Mouse (Mus musculus) G1E-ER4 (cell line): ENCODE data around the gene Sergef. TPM values are rescaled to one million over a fixed set of nuclear protein-coding genes. Genes with fewer than 3 reads are reported as not detected.

Source experiments
- GATA1 ChIP-seq: IDR thresholded peaks from one replicate; pipeline ENCODE4 v1.8.0; 2012; ENCODE audit warnings: low read length, inconsistent platforms
- polyA plus RNA-seq: library from polyadenylated mRNA; stranded (reverse); fragments of >175 nt; gene quantifications from 2 replicates; pipeline ENCODE4 v1.2.3, GENCODE M21; 2012

Gene Sergef
- polyA plus RNA-seq, 1 experiment = 8.8 TPM

DNA sequence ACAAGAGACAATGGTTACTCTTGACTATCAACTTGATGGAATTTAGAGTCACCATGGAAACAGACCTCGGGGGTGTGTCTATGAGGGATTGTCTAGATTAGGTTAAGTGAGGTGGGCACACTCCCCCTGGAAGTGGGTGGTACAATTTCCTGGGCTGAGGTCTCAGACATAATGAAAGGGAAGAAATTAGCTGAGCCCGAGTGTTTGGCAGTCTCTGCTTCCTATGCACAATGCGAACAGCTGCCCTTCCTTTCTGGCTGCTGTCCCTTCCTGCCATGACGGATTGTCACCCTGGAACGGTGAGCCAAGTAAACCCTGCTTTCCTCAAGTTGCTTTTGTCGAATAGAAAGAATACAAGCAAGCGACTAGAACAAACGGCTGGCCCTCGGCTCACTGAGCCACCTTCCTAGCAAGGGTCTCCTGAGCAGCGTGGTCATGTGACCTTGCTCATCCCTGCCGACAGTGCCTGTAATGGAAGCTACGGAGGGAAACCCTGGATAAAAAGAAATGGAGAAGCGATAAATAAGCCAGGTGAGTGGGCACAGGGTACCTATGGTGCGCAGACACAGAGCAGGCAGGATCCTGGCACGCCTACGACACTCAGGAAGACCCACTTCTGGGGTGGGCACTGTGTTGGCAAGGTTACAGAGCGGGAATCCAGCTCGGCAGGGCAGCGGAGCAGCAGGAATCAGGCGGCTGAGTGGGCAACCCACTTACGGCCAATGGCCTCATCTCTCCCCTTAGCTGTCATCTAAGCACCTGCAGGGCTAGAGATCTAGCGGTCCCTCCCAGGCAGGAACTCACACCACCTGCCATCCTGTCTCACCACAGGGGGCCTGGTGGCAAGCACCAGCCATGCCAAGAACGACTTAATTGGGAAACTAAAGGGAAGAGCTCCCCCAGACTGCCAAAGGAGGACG is 130.0 kb downstream of the Sergef start:
- no peak for TF ChIP-seq GATA1

DNA sequence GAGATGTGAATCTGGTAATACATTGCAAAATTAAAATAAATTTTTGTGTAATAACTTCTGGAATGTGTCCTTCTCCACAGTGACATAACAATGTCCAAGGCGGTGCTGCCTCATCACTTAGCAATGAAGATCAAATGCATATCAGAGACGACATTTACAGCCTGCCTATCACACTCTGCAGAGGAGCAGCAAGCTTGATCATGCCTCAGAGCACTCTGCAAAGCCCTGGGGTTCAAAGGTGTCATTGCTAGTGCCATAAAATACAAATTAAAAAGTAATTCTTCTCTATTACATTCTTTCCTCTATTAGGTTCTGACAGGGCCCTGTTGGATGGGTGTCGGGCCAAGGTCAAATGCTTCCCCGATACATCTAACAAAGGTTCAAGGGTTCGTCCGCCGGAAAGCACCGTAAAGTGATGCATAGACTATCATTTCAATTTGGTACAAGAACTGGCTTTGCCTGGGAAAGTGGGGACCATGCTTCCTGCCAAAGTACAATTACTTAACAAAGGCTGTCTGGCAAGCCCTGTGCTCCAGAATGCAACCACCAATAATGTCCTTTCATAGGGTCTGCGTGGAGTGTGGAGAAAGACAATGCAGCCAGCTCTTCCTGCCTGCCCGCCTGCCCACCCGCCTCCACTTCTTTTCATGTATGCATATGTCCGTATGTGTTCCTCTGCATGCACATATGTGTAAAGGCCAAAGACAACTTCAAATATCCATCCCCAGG is 130.9 kb downstream of the Sergef start:
- no peak for TF ChIP-seq GATA1

DNA sequence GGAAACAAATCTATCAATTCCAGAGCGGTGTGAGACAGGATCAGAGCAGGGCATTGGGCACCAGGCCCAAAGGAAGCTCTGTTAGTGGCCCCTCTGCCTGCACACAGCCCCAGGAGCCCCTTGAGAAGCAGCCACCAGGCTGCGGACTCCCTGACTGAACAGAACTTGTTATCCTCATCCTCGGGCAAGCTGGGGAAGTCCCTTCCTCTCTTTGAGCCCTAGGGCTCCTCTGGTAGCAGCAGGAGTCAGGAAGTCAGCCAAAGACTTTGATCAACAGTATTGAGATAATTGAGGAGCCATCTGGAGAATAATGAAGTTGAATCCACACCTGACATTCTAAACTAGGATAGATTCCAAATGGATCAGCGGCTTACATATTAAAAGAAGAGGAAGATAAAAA is 135.4 kb downstream of the Sergef start:
- no peak for TF ChIP-seq GATA1

DNA sequence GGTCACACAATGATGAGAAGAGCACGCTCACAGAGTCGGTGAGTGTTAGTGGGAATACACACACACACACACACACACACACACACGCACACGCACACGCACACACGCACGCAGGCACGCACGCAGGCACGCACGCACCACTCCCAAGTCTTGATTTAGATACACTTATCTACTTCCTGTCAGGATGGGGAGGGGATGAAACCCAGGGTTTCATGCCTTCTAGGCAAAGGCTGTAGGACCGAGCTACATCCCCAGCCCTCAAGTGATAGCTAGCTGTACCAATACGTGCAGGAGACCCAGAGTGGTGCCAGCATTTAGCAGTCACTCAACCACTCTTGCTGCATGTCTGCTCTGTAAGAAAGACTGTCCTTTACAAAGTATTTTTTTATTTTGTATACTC is 137.0 kb downstream of the Sergef start:
- no peak for TF ChIP-seq GATA1

DNA sequence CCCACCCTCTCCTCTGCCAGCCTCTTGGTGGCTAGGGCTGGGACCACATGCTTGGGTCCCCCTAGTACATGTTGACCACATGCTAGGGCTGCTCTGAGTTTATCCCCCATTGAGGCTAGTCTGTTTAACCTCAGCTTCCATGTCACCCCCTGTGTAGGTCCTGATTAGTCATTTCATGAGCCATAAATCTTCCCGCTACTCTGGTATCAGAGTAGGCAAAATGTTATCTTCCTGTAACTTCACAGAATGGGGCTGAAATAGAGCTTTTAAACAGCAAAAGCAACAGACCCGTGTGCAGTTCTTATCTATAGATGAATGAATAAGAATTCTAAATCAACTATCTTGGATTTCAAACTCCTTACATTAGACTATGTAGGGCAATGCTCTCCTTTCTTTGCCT is 138.1 kb downstream of the Sergef start:
- TF ChIP-seq GATA1 = peak; percentile 7

DNA sequence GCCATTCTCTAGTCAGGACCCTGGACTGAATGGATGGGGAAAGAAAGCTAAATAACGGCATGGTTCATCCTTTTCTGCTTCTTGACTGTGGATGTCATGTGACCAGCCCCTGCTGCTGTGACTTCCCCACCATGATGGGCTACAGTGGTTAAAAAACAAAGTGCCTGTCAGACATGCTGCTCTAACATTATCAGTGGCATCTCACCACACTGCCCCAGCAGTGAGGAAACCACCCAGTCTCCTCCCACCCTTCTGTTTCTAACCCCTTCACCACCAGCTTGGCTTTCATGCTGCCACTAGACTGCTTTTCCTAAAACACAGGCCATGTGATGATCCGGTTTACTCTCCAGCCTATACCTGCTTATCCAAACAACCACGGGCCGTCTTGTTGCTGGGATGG is 140.0 kb downstream of the Sergef start:
- no peak for TF ChIP-seq GATA1

DNA sequence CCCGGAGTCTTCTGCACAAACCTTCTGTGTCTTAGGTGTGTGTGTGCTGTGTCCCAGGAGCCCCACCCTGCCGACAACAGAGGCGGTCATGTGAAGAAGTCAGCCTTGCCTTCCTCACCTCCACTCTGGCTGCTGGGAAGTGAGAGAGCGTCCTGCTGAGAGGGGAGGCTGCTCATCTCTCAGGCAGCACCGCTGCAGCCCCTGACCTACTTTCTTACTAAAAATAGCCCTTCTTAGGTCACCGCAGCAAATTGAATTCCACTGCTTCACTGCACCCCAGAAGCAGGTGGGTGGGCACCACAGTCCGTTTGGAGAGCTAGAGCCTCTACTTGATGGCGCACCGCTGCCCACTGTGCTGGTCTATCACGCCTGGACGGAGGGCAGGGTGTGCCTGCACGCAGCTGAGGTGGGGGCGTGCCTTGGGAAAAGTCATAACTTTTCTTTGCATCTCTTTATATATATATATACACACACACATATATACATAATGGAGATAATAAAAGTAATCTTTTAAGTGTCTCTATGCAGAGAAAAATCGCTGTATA is 147.4 kb downstream of the Sergef start:
- no peak for TF ChIP-seq GATA1

DNA sequence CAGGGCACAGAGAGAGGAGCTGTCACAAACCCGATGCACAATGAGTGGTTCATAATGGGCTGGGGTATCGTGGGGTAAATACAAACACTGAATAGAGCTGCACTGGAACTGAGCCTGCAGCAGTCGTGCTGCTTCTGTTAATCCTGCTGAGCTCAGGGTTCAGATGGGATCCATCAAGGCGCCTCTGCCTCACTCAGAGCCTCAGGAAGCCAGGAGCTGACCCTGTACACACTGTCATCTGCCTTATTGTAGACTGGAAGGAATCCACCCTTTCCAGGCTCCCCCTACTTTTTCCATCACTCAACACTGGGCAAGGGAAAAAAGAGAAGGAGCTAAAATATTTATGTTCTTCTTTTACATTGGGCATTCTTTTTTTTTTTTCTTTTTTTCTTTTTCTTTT is 152.3 kb downstream of the Sergef start:
- no peak for TF ChIP-seq GATA1

DNA sequence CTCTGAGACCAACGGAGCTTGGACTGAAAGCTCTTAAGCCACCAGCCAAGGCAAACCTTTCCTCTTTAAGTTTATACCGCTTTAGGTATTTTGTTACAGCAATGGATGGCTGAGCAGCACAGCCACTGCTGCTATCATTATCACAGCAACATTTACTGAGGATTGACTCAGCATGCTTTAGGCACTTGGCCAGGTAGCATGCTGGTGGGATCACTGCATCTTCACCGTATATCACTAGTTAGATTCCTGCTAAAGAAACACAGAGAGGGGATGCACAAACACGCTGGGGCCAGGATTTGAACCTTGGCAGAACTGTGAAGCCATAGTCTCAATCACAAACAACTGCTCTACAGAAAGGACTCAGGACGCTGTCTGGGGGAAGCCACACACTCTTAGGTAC is 152.8 kb downstream of the Sergef start:
- TF ChIP-seq GATA1 = no peak

DNA sequence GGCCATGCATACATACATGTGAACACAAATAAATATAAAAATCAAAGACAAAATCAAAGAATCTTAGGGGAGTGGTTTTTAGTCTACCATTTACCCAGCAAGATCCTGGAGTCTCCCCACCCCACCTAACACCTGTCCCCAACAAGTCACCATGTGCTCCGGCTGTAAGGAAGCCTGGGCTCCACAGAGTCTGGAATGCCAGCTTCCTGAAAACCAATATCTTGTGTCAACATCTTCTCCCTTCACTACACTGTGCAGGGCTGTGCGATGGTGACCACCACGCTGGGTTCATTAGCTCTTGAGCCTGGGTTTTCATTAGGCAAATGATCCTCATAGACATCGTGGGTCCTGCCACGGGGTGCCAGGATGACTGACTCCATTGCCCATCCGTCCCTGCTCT is 155.4 kb downstream of the Sergef start:
- no peak for TF ChIP-seq GATA1

DNA sequence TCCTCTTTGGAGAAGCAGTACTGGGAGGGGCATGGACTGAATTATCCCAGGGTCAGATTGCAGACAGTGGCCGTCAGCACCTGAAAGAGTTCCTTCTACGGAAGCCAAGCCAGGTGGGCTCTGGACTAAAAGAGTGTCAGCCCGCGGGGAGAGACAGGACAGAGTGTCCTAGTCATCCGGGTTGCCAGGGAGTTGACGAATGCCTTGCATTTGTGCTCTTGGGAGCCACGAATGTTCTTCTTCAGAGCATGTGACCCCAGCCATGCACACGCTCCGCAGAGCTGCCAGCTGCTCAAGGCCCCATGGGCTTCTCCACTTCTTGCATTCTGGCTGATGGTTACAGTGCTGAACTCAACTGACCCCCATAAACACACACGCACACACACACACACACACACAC is 156.6 kb downstream of the Sergef start:
- no peak for TF ChIP-seq GATA1

DNA sequence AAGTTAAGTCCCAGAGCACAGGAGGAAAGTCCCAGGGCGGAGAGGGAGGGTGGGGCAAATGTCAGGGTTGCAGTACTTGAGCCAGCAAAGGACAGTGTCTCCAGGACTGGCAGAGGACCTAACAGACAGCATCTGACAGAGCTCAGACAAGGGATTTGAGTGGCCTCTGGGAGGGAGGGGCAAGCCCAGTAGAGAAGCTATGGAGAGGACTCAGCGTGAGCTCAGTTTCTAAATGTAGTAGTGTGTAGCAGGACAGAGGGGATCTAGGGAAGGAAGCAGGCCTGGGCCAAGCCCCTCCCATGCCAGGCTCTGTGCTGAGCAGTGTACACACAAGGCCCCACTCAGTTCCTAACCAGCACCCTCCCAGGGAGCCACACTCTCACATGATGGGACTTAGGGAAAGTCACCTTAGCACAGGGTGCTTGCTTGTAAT is 157.5 kb downstream of the Sergef start:
- TF ChIP-seq GATA1 = no peak

DNA sequence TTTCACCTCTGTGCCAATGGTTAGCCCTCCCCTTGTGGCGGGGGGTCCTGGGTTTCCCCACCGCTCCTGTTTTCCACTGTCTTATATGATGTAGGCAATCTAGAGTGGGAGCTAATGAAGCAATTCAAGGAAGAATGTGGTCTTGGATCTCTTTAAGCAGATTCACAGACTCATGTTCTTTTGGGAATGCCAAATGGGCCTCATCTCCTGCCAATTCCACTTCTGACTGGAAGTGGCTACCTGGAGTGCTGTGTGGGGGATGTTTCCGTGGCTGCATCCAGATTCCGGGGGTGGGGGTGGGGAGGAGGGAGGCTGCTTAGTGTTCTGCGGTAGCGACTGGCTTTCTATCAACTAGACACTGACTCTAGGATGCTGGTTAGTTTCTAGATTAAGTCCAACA is 159.8 kb downstream of the Sergef start:
- TF ChIP-seq GATA1 = no peak

DNA sequence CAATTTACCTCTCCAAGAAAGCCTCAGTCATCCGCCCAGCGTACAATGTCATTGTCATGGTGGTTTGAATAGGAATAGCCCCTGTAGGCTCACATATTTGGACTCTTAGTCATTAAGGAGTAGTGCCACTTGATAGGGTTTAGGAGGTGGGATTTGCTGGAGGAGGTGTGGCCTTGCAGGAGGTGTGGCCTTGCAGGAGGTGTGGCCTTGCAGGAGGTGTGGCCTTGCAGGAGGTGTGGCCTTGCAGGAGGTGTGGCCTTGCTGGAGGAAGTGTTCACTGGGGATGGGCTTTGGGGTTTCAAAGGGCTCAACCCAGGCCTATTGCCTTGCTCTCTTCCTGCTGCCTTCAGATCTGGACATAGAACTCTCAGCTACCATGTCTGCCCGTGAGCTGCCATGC is 162.2 kb downstream of the Sergef start:
- TF ChIP-seq GATA1 = no peak

DNA sequence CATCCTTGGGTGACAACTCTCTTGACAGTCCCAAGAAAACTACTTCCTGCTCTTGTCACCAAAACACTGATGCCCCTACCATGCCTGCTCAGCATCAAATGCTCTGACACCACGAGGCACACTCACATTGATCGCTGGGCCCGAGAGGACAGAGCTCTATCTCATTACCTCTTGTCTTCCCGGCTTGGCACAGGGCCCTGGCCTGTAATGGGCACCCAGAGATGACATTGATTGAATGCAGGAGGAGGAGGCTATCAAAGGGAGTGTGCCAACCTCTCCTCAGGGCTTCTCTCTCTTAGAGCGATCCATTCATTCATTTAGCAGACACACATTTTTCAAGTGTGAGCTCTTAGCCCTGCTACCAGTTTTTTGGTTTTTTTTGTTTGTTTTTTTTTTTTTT is 164.1 kb downstream of the Sergef start:
- TF ChIP-seq GATA1 = no peak

DNA sequence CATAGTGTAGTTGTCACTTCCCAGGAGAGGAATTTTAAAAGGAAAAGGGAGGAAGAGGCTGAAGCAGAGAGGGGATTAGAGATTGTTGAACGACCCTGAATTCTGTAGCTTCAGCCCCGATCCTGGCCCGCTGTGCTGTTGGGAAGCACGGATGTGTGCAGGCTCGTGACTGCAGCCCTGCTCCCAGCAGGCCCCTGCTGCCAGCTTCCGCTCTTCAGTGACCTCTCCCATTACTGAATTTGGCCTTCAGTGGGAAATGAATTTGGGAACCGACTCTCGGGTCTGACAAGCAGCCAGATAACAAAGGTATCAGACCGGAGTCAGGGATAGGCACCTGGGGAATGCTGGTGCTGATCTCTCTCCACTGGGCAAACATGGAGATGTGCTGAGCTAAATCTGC is 166.5 kb downstream of the Sergef start:
- no peak for TF ChIP-seq GATA1

DNA sequence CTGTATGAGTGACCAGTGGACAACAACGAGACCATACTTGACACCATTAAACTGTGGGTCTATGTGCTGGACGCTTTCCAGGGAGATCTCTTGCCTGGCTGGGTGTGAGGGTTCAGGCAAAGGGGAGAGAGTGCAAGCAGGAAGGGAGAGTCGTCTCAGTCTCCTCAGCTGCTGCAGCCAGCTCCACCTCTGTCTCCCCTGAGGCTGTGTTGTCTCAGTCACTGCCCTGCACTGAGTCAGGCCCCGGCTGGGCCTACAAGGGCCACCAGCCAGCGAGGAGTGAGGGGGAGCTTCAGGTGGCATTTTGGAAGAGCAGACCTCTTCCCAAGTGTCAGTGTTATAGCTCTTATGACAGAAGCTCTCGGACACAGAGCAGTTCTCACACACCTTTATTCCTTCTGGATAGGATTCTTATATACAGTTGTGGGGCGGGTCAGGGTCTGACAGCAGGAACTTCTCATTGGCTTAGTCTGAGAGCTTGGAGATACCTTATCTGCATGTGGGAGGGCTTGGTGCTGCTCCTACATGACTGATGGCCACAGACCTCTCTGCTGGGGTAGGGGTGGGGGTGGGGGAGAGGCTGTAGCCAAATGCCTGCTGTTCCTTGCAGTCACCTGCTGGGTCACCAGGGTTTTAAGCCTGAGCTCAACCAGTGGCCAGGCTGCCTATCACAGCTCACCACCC is 168.4 kb downstream of the Sergef start:
- no peak for TF ChIP-seq GATA1
